ENCODE assay signal across 19 mouse cellular contexts in the genomic region with DNA sequence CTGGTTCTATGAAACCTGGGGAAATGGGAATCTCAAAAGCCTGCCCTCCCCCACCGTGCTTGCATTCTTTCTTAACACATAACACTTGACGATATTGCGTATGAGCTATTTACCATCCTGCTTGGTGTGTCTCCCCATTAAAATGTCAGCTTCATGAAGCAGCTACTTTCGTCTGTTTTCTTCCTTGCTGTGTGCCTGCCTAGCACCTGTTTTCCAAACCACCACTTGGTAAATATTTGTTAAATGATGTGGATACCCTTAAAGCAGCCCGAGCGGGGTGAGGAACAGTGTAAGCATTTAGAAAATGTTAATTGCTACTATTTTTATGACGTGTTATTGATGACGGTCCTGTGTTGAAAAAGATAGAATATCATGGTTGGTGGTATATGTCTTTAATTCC.
"Had no signal": no experiment of that assay in that cellular context is flagged by ENCODE, and none has a peak within 500 bp of the region (broad histone marks: within the 10 kb centered on the region; RNA-seq: fewer than 3 reads in every experiment).

No protein-coding gene starts in this region.

- H3K4me3 ChIP-seq: layer of hippocampus, adult 2 months; limb, embryonic 10.5 days; limb, embryonic 13.5 days; liver, embryonic 12.5 days; liver, embryonic 15.5 days; midbrain, embryonic 12.5 days; midbrain, embryonic 15.5 days; neural tube, embryonic 13.5 days had no signal

- H3K4me2 ChIP-seq: limb, embryonic 13.5 days; liver, embryonic 12.5 days; liver, embryonic 15.5 days; midbrain, embryonic 12.5 days; midbrain, embryonic 15.5 days; neural tube, embryonic 13.5 days had no signal

- DNase-seq: kidney, adult 18-20 months; kidney, adult 9 months; kidney, postnatal 25 days; layer of hippocampus, adult 9-11 months; liver; retina, postnatal 1 day; thymus, adult 18-20 months; thymus, postnatal 36 days had no signal

- H3K27me3 ChIP-seq: limb, embryonic 13.5 days; liver, embryonic 12.5 days; liver, embryonic 15.5 days; midbrain, embryonic 12.5 days; midbrain, embryonic 15.5 days; neural tube, embryonic 13.5 days had no signal

- H3K9ac ChIP-seq: limb, embryonic 13.5 days; liver, embryonic 12.5 days; liver, embryonic 15.5 days; midbrain, embryonic 12.5 days; midbrain, embryonic 15.5 days; neural tube, embryonic 13.5 days had no signal

- H3K4me1 ChIP-seq: liver, embryonic 15.5 days; midbrain, embryonic 12.5 days; midbrain, embryonic 15.5 days; neural tube, embryonic 13.5 days had no signal

- ATAC-seq: intestine, embryonic 16.5 days; liver, embryonic 12.5 days; midbrain, embryonic 15.5 days had no signal

- H3K9me3 ChIP-seq: limb, embryonic 10.5 days; limb, embryonic 13.5 days; liver, embryonic 12.5 days; liver, embryonic 15.5 days; midbrain, embryonic 12.5 days; midbrain, embryonic 15.5 days; neural tube, embryonic 13.5 days had no signal

- H3K27ac ChIP-seq: kidney, postnatal 0 days; layer of hippocampus, adult 2 months; limb, embryonic 10.5 days; limb, embryonic 13.5 days; liver, embryonic 12.5 days; liver, embryonic 15.5 days; macrophage; midbrain, embryonic 12.5 days; midbrain, embryonic 15.5 days; neural tube, embryonic 13.5 days had no signal

- H3K36me3 ChIP-seq: limb, embryonic 10.5 days; limb, embryonic 13.5 days; liver, embryonic 12.5 days; liver, embryonic 15.5 days; midbrain, embryonic 12.5 days; midbrain, embryonic 15.5 days; neural tube, embryonic 13.5 days had no signal
